Mouse (Mus musculus) cerebellum, adult 2 months (tissue): ENCODE results near the gene Sart3. TPM values are rescaled to one million over a fixed set of nuclear protein-coding genes. Genes with fewer than 3 reads are reported as not detected.
"Not testable (repeated sequence)": the region's sequence is repeated elsewhere in the genome, so short reads cannot be mapped to it uniquely, and the experiment has no call there.

ENCODE experiments used
- DNase-seq, 2 experiments: peaks; one replicate each; pipeline ENCODE4 v3.0.0; 2021
- H3K27ac ChIP-seq: fragments of 200-500 bp; 2 replicates; pipeline ENCODE4 v1.5.1; 2012; ENCODE audit warnings: low read length, control low read depth, inconsistent platforms; ENCODE audit not compliant: insufficient read depth
- H3K27me3 ChIP-seq: fragments of 200-500 bp; 2 replicates; pipeline ENCODE4 v1.6.1; 2012; ENCODE audit warnings: inconsistent platforms, mild to moderate bottlenecking, low read length, moderate library complexity; ENCODE audit not compliant: control insufficient read depth, insufficient read depth
- H3K4me1 ChIP-seq: fragments of 200-500 bp; 2 replicates; pipeline ENCODE4 v1.6.1; 2011; ENCODE audit warnings: low read length; ENCODE audit not compliant: control insufficient read depth, insufficient read depth
- H3K4me3 ChIP-seq: fragments of 200-500 bp; replicated peaks from 2 replicates; pipeline ENCODE3; 2011; ENCODE audit warnings: mild to moderate bottlenecking, low read depth, low read length, control low read depth; ENCODE audit not compliant: insufficient read depth
- CTCF ChIP-seq: fragments of 200-500 bp; IDR thresholded peaks from 2 replicates; pipeline ENCODE4 v1.5.1; 2011; ENCODE audit warnings: low read depth, mild to moderate bottlenecking, control low read depth, low read length, moderate library complexity, borderline replicate concordance; ENCODE audit not compliant: insufficient read depth
- POLR2A ChIP-seq: fragments of 200-500 bp; IDR thresholded peaks from 2 replicates; pipeline ENCODE4 v1.6.1; 2011; ENCODE audit warnings: low read length, control low read depth, borderline replicate concordance; ENCODE audit not compliant: insufficient read depth
- WGBS: fragments of 180-500 bp; shearing (Covaris S2); methylation state at CpG from one replicate; pipeline ENCODE4 v1.1.7; 2018; 5-methylcytosine and 5-hydroxymethylcytosine counted together
- polyA plus RNA-seq: library from polyadenylated mRNA; depleted of rRNA; stranded (reverse); fragments of >200 nt; gene quantifications from 2 replicates; pipeline ENCODE4 v1.2.3, GENCODE M21; 2012

The Sart3 gene
- polyA plus RNA-seq, 1 experiment, result 43.5 TPM

DNA sequence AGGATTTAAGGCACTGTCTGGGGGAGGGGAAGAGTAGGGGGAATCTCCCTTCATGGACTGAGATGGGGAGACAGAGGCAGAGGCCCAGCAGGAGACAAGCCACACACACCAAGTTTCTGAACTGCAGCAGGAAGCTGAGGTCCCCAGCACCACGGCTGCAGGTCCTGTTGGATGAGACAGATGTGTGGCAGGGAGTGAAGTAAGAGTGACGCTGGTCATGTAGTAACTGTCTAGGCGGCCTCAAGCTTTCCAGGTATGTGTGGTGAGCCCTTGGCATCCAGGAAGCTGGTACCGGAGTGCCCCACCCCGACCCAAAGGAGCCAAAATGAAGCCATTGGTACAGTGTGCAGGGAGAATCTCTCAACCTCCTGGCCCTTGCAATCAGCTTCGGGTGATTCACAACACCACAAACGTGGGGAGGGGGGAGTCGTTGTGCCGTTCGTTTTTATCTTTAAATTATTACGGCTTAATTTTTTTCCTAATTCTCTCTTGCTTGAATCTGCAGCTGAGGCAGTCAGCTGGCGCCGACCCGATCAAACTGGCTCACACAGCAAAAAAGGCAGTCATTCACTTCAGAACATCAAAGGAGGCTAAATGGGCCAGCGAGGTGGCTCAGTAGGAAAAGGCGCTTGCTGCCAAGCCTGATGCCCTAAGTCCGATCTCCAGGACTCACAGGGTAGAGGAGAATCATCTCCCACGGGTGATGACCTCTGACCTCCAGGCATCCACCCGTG is 25.0 kb upstream of the Sart3 start:
- no peak overlapping the region for H3K4me3 ChIP-seq
- WGBS, result 22% methylated on average over 19 of the region's 19 CpGs
- no peak overlapping the region for H3K27ac ChIP-seq
- H3K27me3 ChIP-seq, result no peaks in the 10 kb centered on the region
- TF ChIP-seq CTCF, result no peak
- no peak for TF ChIP-seq POLR2A
- no peak for DNase-seq
- H3K4me1 ChIP-seq, result no peaks in the 10 kb centered on the region

DNA sequence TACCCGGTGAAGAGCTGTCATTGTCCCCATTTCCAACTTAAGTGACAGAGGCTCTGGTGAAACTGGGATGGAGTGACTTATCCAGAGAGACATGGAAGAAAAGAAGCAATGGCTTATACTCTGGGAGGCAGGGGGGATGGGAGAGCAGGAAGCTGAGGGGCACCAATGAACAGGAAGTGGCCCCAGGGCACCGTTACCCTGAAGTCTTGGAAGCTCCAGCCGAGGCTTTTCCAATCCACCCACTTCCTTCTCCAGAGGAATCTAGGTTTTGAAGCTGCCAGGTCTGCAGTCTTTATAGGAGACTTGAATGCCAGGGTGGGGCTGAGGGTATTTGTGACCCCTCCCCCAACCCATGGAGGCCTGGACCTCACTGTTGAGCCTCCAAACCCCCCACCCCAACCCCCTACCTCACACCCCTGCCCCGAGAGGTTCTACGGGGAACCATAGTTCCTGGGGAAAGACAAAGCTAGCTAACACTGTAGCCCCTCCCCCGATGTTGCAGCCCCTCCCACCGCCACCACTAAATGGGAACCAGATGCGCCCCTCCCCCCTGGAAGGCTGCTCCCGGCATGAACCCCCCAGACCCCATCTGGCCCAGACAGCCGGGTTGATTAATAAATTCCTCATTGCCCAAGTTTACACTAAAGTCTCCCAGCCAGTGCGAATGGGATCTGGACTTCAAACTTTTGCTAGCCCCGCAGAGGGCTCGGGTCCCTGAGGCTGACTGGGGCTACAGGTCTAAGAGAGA is 24.3 kb upstream of the Sart3 start:
- 16% methylated on average over 13 of the region's 13 CpGs for WGBS
- TF ChIP-seq POLR2A, result no peak
- no peak for TF ChIP-seq CTCF
- DNase-seq, result no peak
- Histone ChIP-seq H3K4me1 (no peaks in the 10 kb centered on the region), H3K27ac (no peak overlapping the region), H3K4me3 (no peak overlapping the region), H3K27me3 (no peaks in the 10 kb centered on the region)

DNA sequence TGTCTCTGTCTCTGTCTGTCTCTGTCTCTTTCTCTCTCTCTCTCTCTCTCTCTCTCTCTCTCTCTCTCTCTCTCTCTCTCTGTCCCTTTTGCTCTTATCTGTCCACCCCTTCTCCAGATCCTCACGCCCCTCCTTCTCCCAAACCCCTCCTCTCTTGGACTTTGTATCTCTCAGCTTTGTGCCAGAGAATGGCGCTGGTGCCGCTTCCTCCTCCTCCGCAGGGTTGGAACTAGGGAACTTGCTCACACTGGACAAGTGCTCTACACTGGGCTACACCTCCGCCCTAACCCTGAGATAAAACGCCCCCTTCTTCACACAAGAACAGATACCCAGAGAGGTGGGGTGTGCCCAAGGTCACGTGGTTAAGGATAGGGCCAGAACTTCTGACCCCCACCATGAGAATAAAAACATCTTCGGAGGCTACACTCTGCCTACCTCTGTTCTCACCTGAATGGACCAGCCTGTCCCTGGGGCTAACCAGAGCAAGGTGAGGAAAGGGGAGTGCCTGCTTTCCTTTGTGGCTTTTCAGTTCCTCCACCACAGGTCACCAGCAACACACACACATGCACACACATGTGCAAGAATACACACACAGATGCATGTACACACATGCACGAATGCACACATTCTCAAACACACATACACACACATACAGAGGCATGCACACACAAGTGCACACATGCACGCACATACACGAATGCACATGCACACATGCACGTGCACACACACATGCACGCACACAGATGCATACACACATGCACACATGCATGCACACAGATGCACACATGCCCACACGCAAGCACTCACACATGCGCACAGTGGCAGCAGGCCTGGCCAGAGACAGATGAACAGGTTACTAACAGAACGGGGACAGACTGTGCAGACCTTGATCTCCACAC is 19.1 kb upstream of the Sart3 start:
- H3K27ac ChIP-seq, result no peak overlapping the region
- no peaks in the 10 kb centered on the region for H3K27me3 ChIP-seq
- H3K4me3 ChIP-seq, result no peak overlapping the region
- TF ChIP-seq POLR2A (no peak), CTCF (no peak)
- no peaks in the 10 kb centered on the region for H3K4me1 ChIP-seq
- no peak for DNase-seq
- 73% methylated on average over 16 of the region's 16 CpGs for WGBS

DNA sequence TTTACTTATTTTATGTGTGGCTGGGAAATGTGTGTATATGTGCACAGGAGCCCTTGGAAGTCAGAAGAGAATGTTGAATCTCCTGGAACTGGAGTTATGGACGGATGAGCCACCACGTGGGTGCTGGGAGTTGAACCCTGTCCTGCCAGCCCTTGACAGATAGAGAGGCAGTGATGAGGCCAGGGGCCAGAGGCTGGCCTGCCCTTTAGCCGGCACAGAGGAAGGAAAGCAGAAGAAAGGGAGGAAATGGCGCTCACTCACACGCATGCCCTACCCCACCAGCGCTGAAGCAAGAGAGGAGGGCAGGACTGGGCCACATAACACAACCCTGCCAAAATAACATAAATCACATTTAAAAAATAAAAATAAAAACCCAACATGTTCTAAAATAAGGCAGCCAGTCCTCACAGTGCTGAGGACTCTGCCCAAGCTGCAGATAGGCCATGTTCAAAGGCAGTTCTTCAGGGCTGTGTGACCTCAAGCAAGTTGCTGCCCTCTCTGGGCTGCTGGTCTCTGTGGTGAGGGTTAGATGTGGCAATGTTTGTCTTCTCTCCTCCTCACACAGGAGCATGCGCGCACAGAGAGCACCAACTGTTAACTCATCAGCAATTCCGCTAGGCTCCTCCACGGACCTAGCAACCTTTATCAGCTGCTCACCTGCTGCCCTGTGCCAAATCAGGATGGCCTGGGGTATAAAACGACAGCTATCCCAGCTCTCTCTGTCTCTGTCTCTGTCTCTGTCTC is 18.3 kb upstream of the Sart3 start:
- Histone ChIP-seq H3K4me1 (no peaks in the 10 kb centered on the region), H3K27ac (no peak overlapping the region), H3K4me3 (no peak overlapping the region), H3K27me3 (no peaks in the 10 kb centered on the region)
- WGBS, result 81% methylated on average over 11 of the region's 11 CpGs
- TF ChIP-seq POLR2A (no peak), CTCF (no peak)
- no peak for DNase-seq

DNA sequence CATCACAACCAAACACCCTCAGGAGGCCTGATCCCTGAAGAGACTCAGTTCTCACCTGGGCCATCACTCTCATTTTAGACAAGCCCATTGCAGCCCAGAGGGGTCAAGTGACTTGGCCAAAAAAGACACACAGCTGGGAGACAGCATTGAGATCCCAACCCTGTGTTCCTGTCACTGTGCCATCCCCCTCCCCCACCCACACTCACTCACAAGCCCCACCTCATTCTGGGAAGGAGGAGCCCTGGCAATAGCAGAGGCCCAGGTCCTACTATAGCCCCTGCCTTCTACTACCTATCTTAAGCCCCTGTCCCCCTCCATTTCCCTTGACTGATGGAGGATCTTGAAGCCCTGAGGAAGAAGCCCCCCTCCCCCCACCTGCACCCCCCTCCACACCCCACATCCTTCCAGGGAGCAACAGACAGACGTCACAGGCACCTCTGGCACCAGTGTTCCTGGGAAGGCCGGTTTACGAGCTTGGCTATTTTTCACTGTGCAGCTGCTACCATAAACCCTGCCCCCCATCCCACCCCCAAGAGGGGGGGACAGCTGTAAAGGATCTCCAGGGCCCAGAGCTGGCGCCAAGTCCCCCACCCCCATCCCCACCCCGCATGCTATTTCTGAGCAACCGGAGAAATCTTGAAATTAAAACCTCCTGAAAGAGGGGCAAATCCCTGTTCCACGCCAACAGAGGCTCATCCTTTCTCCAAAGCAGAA is 16.9 kb upstream of the Sart3 start:
- no peaks in the 10 kb centered on the region for H3K27me3 ChIP-seq
- no peaks in the 10 kb centered on the region for H3K4me1 ChIP-seq
- DNase-seq, result no peak
- 32% methylated on average over 7 of the region's 7 CpGs for WGBS
- no peak overlapping the region for H3K4me3 ChIP-seq
- TF ChIP-seq POLR2A, result no peak
- TF ChIP-seq CTCF, result no peak
- H3K27ac ChIP-seq, result no peak overlapping the region

DNA sequence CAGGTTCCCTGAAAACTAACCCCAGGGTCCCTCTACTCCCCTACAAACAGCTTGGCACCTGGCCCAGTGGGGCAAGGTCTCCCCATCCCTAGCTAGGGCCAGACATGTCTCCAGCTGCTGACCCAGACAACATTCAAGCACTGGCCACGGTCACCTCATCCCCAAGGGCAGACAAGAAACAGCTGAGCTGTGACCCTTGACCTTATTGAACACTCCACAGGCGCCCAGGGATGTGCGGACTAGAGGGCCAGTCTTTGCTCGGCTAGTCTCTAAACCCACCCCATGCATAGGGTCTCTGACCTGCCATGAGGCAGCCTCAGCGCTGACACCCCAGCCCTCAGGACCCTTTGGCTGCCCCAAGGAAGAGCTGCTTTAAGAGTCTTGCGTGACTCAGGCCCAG is 16.3 kb upstream of the Sart3 start:
- 52% methylated on average over 6 of the region's 6 CpGs for WGBS
- DNase-seq, result no peak
- no peak overlapping the region for H3K4me3 ChIP-seq
- H3K27ac ChIP-seq, result no peak overlapping the region
- no peaks in the 10 kb centered on the region for H3K4me1 ChIP-seq
- no peaks in the 10 kb centered on the region for H3K27me3 ChIP-seq
- TF ChIP-seq POLR2A, result no peak
- TF ChIP-seq CTCF, result no peak

DNA sequence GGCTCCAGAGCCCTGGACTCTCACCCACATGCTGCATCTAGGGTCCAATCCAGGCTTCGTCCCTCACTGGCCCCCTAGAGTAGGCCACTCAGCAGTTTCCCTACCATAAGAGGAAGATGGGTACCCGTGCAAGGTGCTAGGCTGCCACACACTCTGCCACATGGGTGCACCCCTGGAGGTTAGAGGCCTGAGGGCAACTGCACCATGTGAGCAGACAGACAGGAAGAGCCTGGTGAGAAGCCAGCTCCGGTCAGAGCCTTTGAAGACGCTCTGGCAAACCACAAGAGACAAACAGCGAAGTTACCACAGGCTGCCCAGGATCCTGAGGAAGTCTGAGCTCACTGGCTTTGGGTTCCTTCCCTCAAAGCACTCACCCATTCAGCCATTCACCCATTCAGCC is 14.7 kb upstream of the Sart3 start:
- Histone ChIP-seq H3K4me3 (no peak overlapping the region), H3K4me1 (no peaks in the 10 kb centered on the region), H3K27me3 (no peaks in the 10 kb centered on the region), H3K27ac (no peak overlapping the region)
- DNase-seq, result no peak
- TF ChIP-seq POLR2A (no peak), CTCF (no peak)
- whole genome bisulfite sequencing, result 70% methylated on average over 5 of the region's 5 CpGs

DNA sequence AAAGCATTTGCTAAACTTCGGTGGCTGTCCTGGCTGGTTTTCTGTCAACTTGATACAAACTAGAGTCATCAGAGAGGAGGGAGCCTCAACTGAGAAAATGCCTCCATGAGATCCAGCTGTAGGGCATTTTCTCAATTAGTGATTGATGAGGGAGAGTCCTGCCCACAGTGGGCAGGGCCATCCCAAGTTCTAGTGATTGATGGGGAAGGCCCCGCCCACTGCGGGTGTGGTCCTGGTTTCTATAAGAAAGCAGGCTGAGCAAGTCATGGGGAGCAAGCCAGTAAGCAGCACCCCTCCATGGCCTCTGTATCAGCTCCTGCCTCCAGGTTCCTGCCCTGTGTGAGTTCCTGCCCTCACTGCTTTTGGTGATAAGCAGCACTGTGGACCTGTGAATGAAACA is 11.8 kb upstream of the Sart3 start:
- 42% methylated on average over 3 of the region's 3 CpGs for WGBS
- not testable (repeated sequence) for H3K27ac ChIP-seq, H3K4me1 ChIP-seq, H3K4me3 ChIP-seq, DNase-seq, H3K27me3 ChIP-seq
